Mouse (Mus musculus) intestine, embryonic 14.5 days (tissue): ENCODE data around the gene Trim7. TPM values are rescaled to one million over a fixed set of nuclear protein-coding genes. Genes with fewer than 3 reads are reported as not detected.

Experiments used
- ATAC-seq: fragments of 200-750 bp; cut with Nextera tagmentation; replicated peaks from 2 replicates; pipeline ENCODE4 v1.8.0; 2017; ENCODE audit warnings: low read depth, moderate number of reproducible peaks, moderate TSS enrichment, moderate library complexity; ENCODE audit not compliant: low FRiP score, low TSS enrichment
- DNase-seq: peaks from one replicate; pipeline ENCODE4 v3.0.0-alpha.2; 2018; ENCODE audit warnings: low spot score
- H3K27ac ChIP-seq: fragments of 300-500 bp; sonication (generic); 2 replicates; pipeline ENCODE4 v1.5.1; 2014; ENCODE audit warnings: low read depth, mild to moderate bottlenecking, control low read depth
- H3K27me3 ChIP-seq: fragments of 300-500 bp; sonication (generic); replicated peaks from 2 replicates; pipeline ENCODE4 v1.6.1; 2014; ENCODE audit warnings: low read length, control low read depth; ENCODE audit not compliant: control insufficient read depth, insufficient read depth
- H3K36me3 ChIP-seq: fragments of 300-500 bp; sonication (generic); 2 replicates; pipeline ENCODE4 v1.6.1; 2014; ENCODE audit warnings: low read length, control low read depth; ENCODE audit not compliant: control insufficient read depth, insufficient read depth
- H3K4me1 ChIP-seq: fragments of 300-500 bp; sonication (generic); replicated peaks from 2 replicates; pipeline ENCODE4 v1.6.1; 2014; ENCODE audit warnings: low read length, control low read depth, mixed read lengths; ENCODE audit not compliant: control insufficient read depth, insufficient read depth
- H3K4me2 ChIP-seq: fragments of 300-500 bp; sonication (generic); 2 replicates; pipeline ENCODE4 v1.6.1; 2014; ENCODE audit warnings: low read length
- H3K4me3 ChIP-seq: fragments of 300-500 bp; sonication (generic); 2 replicates; pipeline ENCODE4 v1.5.1; 2014; ENCODE audit warnings: low read depth, low read length, control low read depth, mixed read lengths
- H3K9ac ChIP-seq: fragments of 300-500 bp; sonication (generic); 2 replicates; pipeline ENCODE4 v1.6.1; 2014; ENCODE audit warnings: mild to moderate bottlenecking, low read length
- H3K9me3 ChIP-seq: fragments of 300-500 bp; sonication (generic); 2 replicates; pipeline ENCODE4 v1.6.1; 2016; ENCODE audit warnings: low read length, control low read depth; ENCODE audit not compliant: control insufficient read depth
- WGBS: fragments of 180-500 bp; shearing (Covaris S2); extraction: QIAGEN DNeasy Blood & Tissue Kit; methylation state at CpG from one replicate; pipeline ENCODE4 v1.1.7; 2014; 5-methylcytosine and 5-hydroxymethylcytosine counted together
- polyA plus RNA-seq: library from polyadenylated mRNA; unstranded; fragments of >200 nt; fragmentation: Nextera tagmentation; extraction: Ambion mirVana; gene quantifications from 2 replicates; pipeline ENCODE4 v1.2.1, GENCODE M21; 2014

Trim7 gene
- polyA plus RNA-seq, 1 experiment from 2014 or later, result 1.4 TPM

DNA sequence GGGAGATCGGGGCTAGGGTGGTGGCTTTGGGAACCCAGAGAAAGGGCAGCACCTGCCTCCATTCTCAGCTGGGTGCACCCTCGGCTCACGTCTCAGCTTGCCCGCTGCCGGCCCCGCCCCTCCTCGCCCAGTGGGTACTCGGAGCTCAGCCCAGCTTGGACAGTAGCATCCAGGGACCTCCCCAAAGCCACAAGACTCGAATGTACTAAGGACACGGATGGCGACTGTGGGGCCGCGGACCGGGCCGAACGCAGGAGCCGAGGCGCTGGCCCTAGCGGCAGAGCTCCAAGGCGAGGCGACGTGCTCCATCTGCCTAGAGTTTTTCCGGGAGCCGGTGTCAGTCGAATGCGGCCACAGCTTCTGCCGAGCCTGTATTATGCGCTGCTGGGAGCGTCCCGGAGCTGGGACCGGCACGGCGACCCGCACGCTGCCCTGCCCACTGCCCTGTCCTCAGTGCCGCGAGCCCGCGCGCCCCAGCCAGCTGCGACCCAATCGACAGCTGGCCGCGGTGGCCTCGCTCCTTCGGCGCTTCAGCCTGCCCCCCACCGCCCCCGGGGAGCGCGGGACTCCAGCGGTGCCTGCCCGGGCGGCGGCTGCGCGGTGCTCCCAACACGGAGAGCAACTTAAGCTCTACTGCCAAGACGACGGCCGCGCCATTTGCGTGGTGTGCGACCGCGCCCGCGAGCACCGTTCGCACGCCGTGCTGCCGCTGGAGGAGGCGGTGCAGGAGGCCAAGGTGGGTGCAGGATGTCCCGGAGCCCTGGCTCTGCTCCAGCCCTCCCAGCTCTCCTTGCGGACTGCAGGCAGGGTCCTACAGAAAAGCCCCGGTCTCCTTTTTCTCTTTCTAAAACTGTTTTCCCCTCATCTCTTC is 11.6 kb downstream of the Trim7 start:
- H3K36me3 ChIP-seq, result no peaks in the 10 kb centered on the region
- peak overlapping the region; percentile 92 for H3K4me3 ChIP-seq
- H3K27me3 ChIP-seq, result 0 out of 2 replicates have a peak, but pooled peaks cover 7% of the 10 kb centered on the region
- DNase-seq (peak; percentile 82), ATAC-seq (peak; percentile 28; the same call in 1 of the 2 replicates)
- H3K27ac ChIP-seq, result no peak overlapping the region
- no peaks in the 10 kb centered on the region for H3K9me3 ChIP-seq
- H3K9ac ChIP-seq, result peak overlapping the region; percentile 60
- H3K4me1 ChIP-seq, result peaks cover 11% of the 10 kb centered on the region
- under 1% methylated on average over 76 of the region's 77 CpGs for WGBS
- peak overlapping the region; percentile 65 for H3K4me2 ChIP-seq

DNA sequence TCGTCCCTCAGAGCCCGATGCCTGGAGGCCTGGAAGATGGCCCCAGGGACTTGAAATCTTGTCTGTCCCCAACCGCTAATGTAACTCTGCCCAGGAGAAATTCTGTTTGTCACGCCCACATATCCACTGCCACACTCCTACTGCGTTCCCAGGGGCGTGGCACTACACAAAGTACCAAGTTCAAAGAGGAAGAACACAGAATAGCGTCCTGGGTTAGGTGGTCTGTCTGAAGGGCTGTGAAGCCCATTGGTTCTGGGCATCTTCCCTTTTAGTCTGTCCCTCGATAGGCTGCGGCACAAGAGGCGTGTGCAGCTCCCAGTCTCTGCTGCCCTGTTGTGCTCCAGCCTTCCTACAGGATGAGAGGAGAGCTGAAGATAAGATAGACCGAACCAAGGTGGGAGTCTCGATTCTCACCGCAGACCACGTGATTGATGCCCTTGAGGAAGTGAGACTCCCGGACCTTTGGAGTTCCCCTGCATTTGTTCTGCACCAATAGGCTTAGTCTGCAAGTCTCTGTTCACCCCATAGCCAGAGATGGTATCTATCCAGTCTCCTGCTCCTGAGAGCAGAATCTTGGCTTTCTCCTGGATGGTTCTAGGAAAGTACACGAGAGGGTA is 12.3 kb downstream of the Trim7 start:
- no peaks in the 10 kb centered on the region for H3K36me3 ChIP-seq
- peak; percentile 75 for DNase-seq
- WGBS, result under 1% methylated on average over 16 of the region's 16 CpGs
- no peak for ATAC-seq
- H3K4me2 ChIP-seq, result peak overlapping the region; percentile 65
- H3K9me3 ChIP-seq, result no peaks in the 10 kb centered on the region
- peak overlapping the region; percentile 92 for H3K4me3 ChIP-seq
- no peak overlapping the region for H3K27ac ChIP-seq
- H3K27me3 ChIP-seq, result 0 out of 2 replicates have a peak, but pooled peaks cover 7% of the 10 kb centered on the region
- H3K4me1 ChIP-seq, result peaks cover 11% of the 10 kb centered on the region
- H3K9ac ChIP-seq, result peak overlapping the region; percentile 60

DNA sequence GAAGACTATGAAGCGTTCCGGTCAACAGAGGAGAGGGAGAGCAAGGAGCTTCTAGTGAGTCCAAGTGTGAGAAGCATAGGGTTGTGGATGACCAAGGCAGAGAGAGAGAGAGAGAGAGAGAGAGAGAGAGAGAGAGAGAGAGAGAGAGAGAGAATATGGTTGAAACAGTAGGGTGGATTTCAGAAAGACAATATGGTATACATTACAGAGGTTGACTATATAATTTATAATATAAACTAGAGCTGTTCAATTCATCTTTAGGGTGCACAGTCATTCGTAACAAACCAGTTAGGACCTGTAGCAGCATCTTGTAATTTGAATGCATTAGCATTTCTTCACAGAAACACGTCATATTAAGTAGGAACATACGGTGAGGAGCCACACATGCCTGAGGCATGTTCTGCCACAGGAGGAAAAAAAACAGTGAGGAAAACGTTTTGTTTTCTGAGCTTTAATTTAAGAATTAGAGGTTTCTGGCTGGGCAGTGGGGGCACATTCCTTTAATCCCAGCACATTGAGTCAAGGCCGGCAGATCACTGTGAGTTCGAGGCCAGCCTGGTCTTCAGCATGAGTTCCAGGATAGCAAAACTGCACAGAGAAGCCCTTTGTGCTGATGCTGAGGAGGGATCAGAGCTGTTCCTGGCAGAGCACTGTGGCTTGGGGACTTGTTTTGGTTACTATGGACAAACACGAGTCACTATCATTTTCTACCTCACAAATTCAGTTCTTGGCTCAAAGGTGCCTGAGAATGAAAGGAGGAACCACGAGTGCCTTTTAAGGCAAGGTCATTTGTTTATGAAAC is 13.1 kb downstream of the Trim7 start:
- Histone ChIP-seq H3K27ac (no peak overlapping the region), H3K9ac (no peak overlapping the region), H3K27me3 (0 out of 2 replicates have a peak, but pooled peaks cover 7% of the 10 kb centered on the region), H3K36me3 (no peaks in the 10 kb centered on the region), H3K4me1 (peaks cover 11% of the 10 kb centered on the region), H3K4me3 (0 out of 2 replicates have a peak overlapping the region, but pooled peaks have one; percentile 92), H3K4me2 (peak overlapping the region; percentile 65), H3K9me3 (no peaks in the 10 kb centered on the region)
- WGBS, result 73% methylated on average over 10 of the region's 10 CpGs
- DNase-seq, result no peak
- ATAC-seq, result no peak

DNA sequence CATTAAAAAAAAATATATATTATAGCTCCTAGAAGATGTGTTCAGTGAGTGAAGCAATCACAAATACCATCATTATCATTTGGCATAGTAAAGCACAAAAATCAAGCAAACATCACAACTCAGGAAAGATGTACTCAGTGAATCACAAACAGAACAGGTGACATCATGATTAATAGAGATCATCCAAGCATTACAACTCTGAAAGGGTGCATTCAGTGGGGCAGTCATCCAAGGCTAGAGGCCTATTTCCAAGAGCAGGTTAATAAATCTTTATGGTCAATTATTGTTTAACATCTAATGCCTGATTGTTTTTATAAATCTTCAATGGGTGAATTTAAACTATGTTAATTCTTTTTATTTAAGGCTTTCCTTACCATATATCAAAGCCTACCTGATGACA is 14.9 kb downstream of the Trim7 start:
- Histone ChIP-seq H3K27ac (no peak overlapping the region), H3K4me2 (no peak overlapping the region), H3K27me3 (0 out of 2 replicates have a peak, but pooled peaks cover 7% of the 10 kb centered on the region), H3K4me1 (peaks cover 11% of the 10 kb centered on the region), H3K4me3 (no peak overlapping the region), H3K36me3 (no peaks in the 10 kb centered on the region), H3K9me3 (no peaks in the 10 kb centered on the region), H3K9ac (no peak overlapping the region)
- ATAC-seq (no peak), DNase-seq (no peak)

DNA sequence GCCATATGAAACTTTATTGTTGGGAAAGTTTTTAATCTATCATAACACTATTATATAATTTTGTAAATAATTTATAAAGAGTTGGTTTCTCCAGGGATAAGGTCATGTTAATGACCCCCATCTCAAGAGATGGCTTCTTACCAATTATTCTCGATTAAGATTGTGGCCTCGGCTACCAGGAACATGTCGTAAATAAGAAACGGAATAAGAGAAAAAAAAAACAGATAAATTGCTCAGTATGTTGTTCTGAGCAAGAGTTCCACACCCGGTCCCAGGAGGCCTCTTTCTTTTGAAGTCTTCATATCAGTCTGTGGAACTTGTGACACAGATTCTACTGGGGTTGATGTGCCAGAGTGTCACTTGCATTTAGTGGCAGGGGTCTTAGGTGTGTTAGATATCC is 15.3 kb downstream of the Trim7 start:
- Histone ChIP-seq H3K4me2 (no peak overlapping the region), H3K9me3 (no peaks in the 10 kb centered on the region), H3K36me3 (no peaks in the 10 kb centered on the region), H3K27me3 (0 out of 2 replicates have a peak, but pooled peaks cover 7% of the 10 kb centered on the region), H3K9ac (no peak overlapping the region), H3K27ac (no peak overlapping the region), H3K4me1 (peaks cover 11% of the 10 kb centered on the region), H3K4me3 (no peak overlapping the region)
- 78% methylated on average over 5 of the region's 5 CpGs for WGBS
- DNase-seq (no peak), ATAC-seq (no peak)

DNA sequence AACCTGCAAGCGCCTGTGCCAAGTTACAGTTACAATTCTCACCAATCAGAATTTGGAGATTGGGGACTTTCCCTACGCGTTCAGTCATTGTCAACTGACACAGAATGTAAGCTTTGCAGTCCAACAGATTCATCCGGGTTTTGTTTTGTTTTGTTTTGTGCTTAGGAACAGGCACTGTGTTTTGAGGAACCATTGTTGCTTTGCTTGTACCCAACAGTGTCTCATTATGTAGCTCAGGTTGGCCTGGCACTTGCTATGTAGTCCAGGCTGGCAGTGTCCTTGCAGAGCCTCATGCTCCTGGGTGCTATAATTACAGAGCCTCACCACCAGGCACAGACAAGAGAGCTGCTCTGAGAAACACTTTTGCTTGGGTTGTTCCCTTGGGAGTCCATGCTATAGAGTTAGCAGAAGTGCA is 16.4 kb downstream of the Trim7 start:
- Histone ChIP-seq H3K4me2 (no peak overlapping the region), H3K9ac (no peak overlapping the region), H3K9me3 (no peaks in the 10 kb centered on the region), H3K27ac (no peak overlapping the region), H3K4me3 (no peak overlapping the region), H3K36me3 (no peaks in the 10 kb centered on the region), H3K4me1 (peaks cover 5% of the 10 kb centered on the region; the same call in 1 of the 2 replicates), H3K27me3 (no peaks in the 10 kb centered on the region)
- 86% methylated on average over 4 of the region's 4 CpGs for WGBS
- DNase-seq (no peak), ATAC-seq (no peak)

DNA sequence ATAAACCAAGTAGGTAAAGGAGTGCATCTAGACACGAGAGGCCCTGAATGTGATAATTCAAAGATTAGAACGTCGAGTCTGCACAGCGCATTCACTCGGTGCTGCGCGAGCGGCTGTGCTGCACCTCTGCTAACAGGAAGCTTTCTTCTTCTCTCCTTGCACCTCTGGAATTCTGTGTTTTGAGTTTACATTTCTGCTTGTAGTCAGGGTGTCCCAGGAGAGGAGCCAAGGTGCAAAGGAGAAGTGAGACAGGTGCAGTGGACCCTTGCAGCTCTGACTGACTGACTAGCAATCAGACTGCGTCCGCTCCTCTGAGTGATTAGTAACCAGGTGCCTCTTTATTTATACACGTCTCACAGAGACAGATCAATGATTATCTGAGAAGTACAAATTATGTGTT is 17.3 kb downstream of the Trim7 start:
- H3K9ac ChIP-seq, result no peak overlapping the region
- no peaks in the 10 kb centered on the region for H3K27me3 ChIP-seq
- no peaks in the 10 kb centered on the region for H3K9me3 ChIP-seq
- 63% methylated on average over 11 of the region's 11 CpGs for WGBS
- no peak overlapping the region for H3K4me3 ChIP-seq
- no peak overlapping the region for H3K4me2 ChIP-seq
- peaks cover 5% of the 10 kb centered on the region; the same call in 1 of the 2 replicates for H3K4me1 ChIP-seq
- H3K27ac ChIP-seq, result no peak overlapping the region
- DNase-seq (no peak), ATAC-seq (no peak)
- no peaks in the 10 kb centered on the region for H3K36me3 ChIP-seq

DNA sequence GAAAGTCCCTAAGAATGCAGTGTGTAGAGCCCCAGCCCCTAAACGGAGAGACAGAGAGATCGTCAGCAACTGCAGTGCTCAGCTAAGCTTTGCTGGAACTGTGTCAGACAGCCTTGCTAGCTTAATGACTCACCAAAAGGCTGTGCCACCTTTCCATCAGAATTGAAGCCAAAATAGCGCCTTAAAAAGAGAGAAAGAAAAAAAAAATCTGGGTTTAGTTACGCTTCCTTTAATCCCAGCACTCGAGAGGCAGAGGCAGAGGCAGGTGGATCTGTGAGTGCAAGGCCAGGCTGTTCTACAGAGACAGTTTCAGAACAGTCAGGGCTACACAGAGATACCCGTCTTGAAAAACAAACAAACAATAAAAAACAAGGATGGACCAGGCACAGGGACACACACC is 18.4 kb downstream of the Trim7 start:
- Histone ChIP-seq H3K9me3 (no peaks in the 10 kb centered on the region), H3K27me3 (no peaks in the 10 kb centered on the region), H3K27ac (no peak overlapping the region), H3K4me2 (no peak overlapping the region), H3K9ac (no peak overlapping the region), H3K36me3 (no peaks in the 10 kb centered on the region), H3K4me1 (no peaks in the 10 kb centered on the region), H3K4me3 (no peak overlapping the region)
- DNase-seq (no peak), ATAC-seq (no peak)
- WGBS, result 56% methylated on average over 6 of the region's 6 CpGs
